Mouse (Mus musculus): ENCODE results near the gene Shd. TPM values are rescaled to one million over a fixed set of nuclear protein-coding genes. Genes with fewer than 3 reads are reported as not detected.

The Shd gene
- polyA plus RNA-seq, 1 experiment, result 22.4 TPM

DNA sequence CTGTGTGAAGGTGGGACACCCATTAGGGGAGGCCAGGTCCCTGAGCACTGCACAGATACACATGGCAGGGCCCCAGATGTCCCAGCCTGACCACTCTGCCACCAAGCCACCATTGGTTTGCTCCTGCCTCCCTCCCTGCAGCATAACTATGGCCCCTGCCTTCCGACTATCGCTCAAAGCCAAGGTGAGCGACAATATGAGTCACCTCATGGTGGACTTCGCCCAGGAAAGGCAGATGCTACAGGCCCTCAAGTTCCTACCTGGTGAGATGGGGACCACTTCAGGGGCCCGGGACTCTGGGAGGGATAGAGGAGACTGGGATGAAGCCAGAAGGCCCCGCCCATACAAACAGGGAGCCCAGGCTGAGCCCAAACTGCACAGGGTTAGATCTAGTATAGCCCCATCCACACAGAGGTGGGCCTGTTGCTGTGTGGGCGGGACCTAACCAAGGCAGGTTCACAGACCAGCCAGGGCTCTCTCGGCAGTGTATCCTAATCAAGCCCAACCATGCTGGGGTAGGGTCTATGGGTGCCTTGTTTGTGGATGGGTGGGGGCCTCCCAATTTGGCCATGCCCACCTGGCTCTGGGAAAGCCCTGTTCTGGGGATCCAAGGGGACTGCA, 20.1 kb downstream of the Shd start:
- TF ChIP-seq POLR2A (IDR thresholded peaks at IDR 0.05; ENCODE audit: low read depth, low read length), result no peak
- TF ChIP-seq CTCF (conservative IDR thresholded peaks at IDR 0.05; ENCODE audit: insufficient read depth, insufficient read length, low read depth, low read length), result no peak
- no peak overlapping the region for H3K4me3 ChIP-seq (ENCODE audit: insufficient read depth, low read depth, low read length)
- no peak overlapping the region for H3K27ac ChIP-seq (ENCODE audit: insufficient read depth, low read depth, low read length)
- 85% methylated on average over 8 of the region's 8 CpGs for WGBS
- no peaks in the 10 kb centered on the region for H3K27me3 ChIP-seq (replicated peaks; ENCODE audit: control insufficient read depth, insufficient read depth, low read length)
- no peaks in the 10 kb centered on the region for H3K36me3 ChIP-seq (ENCODE audit: control insufficient read depth, insufficient read depth, low read length)
- no peak for DNase-seq
- H3K4me1 ChIP-seq (ENCODE audit: control insufficient read depth, insufficient read depth, low read length), result no peaks in the 10 kb centered on the region

DNA sequence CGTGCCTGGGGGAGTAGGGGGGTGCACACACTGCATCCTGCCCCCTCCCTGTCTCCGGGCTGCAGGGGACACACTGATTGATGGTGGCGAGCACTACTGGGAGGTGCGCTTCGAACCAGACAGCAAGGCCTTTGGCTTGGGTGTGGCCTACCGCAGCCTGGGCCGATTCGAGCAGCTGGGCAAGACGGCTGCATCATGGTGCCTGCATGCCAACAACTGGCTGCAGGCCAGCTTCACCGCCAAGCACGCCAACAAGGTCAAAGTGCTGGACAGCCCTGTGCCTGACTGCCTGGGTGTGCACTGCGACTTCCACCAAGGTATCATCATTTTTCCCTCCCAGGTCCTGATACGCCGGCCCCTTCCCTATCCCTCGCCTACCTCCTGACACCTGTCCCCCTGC, 25.7 kb downstream of the Shd start:
- 48% methylated on average over 15 of the region's 15 CpGs for WGBS
- TF ChIP-seq POLR2A (IDR thresholded peaks at IDR 0.05; ENCODE audit: low read depth, low read length) (no peak), CTCF (conservative IDR thresholded peaks at IDR 0.05; ENCODE audit: insufficient read depth, insufficient read length, low read depth, low read length) (no peak)
- H3K27ac ChIP-seq (ENCODE audit: insufficient read depth, low read depth, low read length), result no peak overlapping the region

GRCm38 (mm10) chr17:55999794-56000499, 29.7 kb downstream of the Shd start:
- no peaks in the 10 kb centered on the region for H3K4me1 ChIP-seq (ENCODE audit: control insufficient read depth, insufficient read depth, low read length)
- DNase-seq, result no peak
- no peaks in the 10 kb centered on the region for H3K36me3 ChIP-seq (ENCODE audit: control insufficient read depth, insufficient read depth, low read length)
- no peak overlapping the region for H3K4me3 ChIP-seq (ENCODE audit: insufficient read depth, low read depth, low read length)
- 35% methylated on average over 30 of the region's 30 CpGs for WGBS
- no peak overlapping the region for H3K27ac ChIP-seq (ENCODE audit: insufficient read depth, low read depth, low read length)
- H3K27me3 ChIP-seq (replicated peaks; ENCODE audit: control insufficient read depth, insufficient read depth, low read length), result no peaks in the 10 kb centered on the region
- no peak for TF ChIP-seq CTCF (conservative IDR thresholded peaks at IDR 0.05; ENCODE audit: insufficient read depth, insufficient read length, low read depth, low read length)
- no peak for TF ChIP-seq POLR2A (IDR thresholded peaks at IDR 0.05; ENCODE audit: low read depth, low read length)

More for the DNA sequence above, 25.7 kb downstream of the Shd start:
- Histone ChIP-seq H3K4me3 (ENCODE audit: insufficient read depth, low read depth, low read length) (no peak overlapping the region), H3K27me3 (replicated peaks; ENCODE audit: control insufficient read depth, insufficient read depth, low read length) (no peaks in the 10 kb centered on the region), H3K36me3 (ENCODE audit: control insufficient read depth, insufficient read depth, low read length) (no peaks in the 10 kb centered on the region), H3K4me1 (ENCODE audit: control insufficient read depth, insufficient read depth, low read length) (no peaks in the 10 kb centered on the region)
- DNase-seq, result peak; percentile 89

DNA sequence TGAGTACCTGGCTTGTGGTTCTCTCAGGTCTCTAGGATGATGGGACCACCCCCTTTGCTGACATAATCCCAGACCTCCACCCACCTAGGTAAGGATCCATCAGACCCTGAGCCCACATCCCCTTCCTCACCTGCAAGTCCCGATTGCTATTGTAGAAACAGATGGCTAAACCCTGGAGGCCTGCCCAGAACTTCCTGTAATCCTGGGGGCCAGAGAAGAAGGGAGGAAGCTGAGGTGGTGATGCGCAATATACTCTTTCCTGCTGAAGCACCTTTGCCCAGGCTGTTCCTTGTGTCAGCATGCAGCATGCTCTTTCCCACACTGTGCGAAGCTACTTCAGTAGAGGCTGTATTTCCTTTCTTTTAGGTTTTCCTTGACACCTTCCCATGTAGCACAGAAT, 32.7 kb downstream of the Shd start:
- no peak overlapping the region for H3K27ac ChIP-seq (ENCODE audit: insufficient read depth, low read depth, low read length)
- DNase-seq, result no peak
- H3K4me1 ChIP-seq (ENCODE audit: control insufficient read depth, insufficient read depth, low read length), result peaks cover 3% of the 10 kb centered on the region; the same call in 1 of the 2 replicates
- 79% methylated on average over 3 of the region's 3 CpGs for WGBS
- TF ChIP-seq POLR2A (IDR thresholded peaks at IDR 0.05; ENCODE audit: low read depth, low read length) (no peak), CTCF (conservative IDR thresholded peaks at IDR 0.05; ENCODE audit: insufficient read depth, insufficient read length, low read depth, low read length) (no peak)
- no peaks in the 10 kb centered on the region for H3K27me3 ChIP-seq (replicated peaks; ENCODE audit: control insufficient read depth, insufficient read depth, low read length)
- H3K4me3 ChIP-seq (ENCODE audit: insufficient read depth, low read depth, low read length), result no peak overlapping the region
- H3K36me3 ChIP-seq (ENCODE audit: control insufficient read depth, insufficient read depth, low read length), result no peaks in the 10 kb centered on the region

GRCm38 (mm10) chr17:56005415-56006061, 35.3 kb downstream of the Shd start, which contains the start of the genes Stap2 and Mpnd:
Gene Stap2, minus strand, starts transcription at chr17:56005584.
Gene Mpnd, plus strand, starts transcription at chr17:56005711.
- no peaks in the 10 kb centered on the region for H3K36me3 ChIP-seq (ENCODE audit: control insufficient read depth, insufficient read depth, low read length)
- 22% methylated on average over 13 of the region's 13 CpGs for WGBS
- TF ChIP-seq CTCF (conservative IDR thresholded peaks at IDR 0.05; ENCODE audit: insufficient read depth, insufficient read length, low read depth, low read length), result no peak
- no peak for TF ChIP-seq POLR2A (IDR thresholded peaks at IDR 0.05; ENCODE audit: low read depth, low read length)
- peak within 1 kb of the TSS; percentile 52 for H3K4me3 ChIP-seq (ENCODE audit: insufficient read depth, low read depth, low read length)
- H3K27ac ChIP-seq (ENCODE audit: insufficient read depth, low read depth, low read length), result peak within 1 kb of the TSS; percentile 59
- peaks cover 3% of the 10 kb centered on the region; the same call in 1 of the 2 replicates for H3K4me1 ChIP-seq (ENCODE audit: control insufficient read depth, insufficient read depth, low read length)
- H3K27me3 ChIP-seq (replicated peaks; ENCODE audit: control insufficient read depth, insufficient read depth, low read length), result no peaks in the 10 kb centered on the region
- peak; percentile 84 for DNase-seq

GRCm38 (mm10) chr17:56006956-56007355, 36.7 kb downstream of the Shd start:
- Histone ChIP-seq H3K4me1 (ENCODE audit: control insufficient read depth, insufficient read depth, low read length) (peaks cover 3% of the 10 kb centered on the region; the same call in 1 of the 2 replicates), H3K27ac (ENCODE audit: insufficient read depth, low read depth, low read length) (no peak overlapping the region), H3K36me3 (ENCODE audit: control insufficient read depth, insufficient read depth, low read length) (no peaks in the 10 kb centered on the region), H3K27me3 (replicated peaks; ENCODE audit: control insufficient read depth, insufficient read depth, low read length) (no peaks in the 10 kb centered on the region), H3K4me3 (ENCODE audit: insufficient read depth, low read depth, low read length) (no peak overlapping the region)
- peak; percentile 63 for DNase-seq
- TF ChIP-seq POLR2A (IDR thresholded peaks at IDR 0.05; ENCODE audit: low read depth, low read length) (no peak), CTCF (conservative IDR thresholded peaks at IDR 0.05; ENCODE audit: insufficient read depth, insufficient read length, low read depth, low read length) (no peak)
- WGBS, result 34% methylated on average over 10 of the region's 10 CpGs

All from kidney, adult 2 months (tissue).